Mouse (Mus musculus): ENCODE results near the gene Hexim2.

GRCm38 (mm10) chr11:103170494-103171285 lies 38.5 kb downstream of the Hexim2 start, which contains the start of gene Fmnl1:
- TF ChIP-seq CTCF (IDR thresholded peaks at IDR 0.05; ENCODE audit: low read depth, low read length), result no peak
- no peak for TF ChIP-seq POLR2A (IDR thresholded peaks at IDR 0.05; ENCODE audit: borderline replicate concordance, low read depth, low read length)

All from bone marrow macrophage, adult 2 months (primary cell).